Mouse (Mus musculus) neural tube, embryonic 13.5 days (tissue): ENCODE results near the gene Sfmbt2. TPM values are rescaled to one million over a fixed set of nuclear protein-coding genes. Genes with fewer than 3 reads are reported as not detected.
A peak's percentile ranks its signal among the peaks of the same experiment; 100 is the strongest.

Experiments used
- ATAC-seq: fragments of 200-750 bp; cut with Nextera tagmentation; 2 replicates; pipeline ENCODE4 v1.8.0; 2017; ENCODE audit warnings: low read depth, mild to moderate bottlenecking, moderate TSS enrichment, moderate library complexity
- H3K27ac ChIP-seq: fragments of 300-500 bp; sonication (generic); replicated peaks from 2 replicates; pipeline ENCODE4 v1.5.1; 2015; ENCODE audit warnings: moderate library complexity, mild to moderate bottlenecking, inconsistent platforms
- H3K27me3 ChIP-seq: fragments of 300-500 bp; sonication (generic); 2 replicates; pipeline ENCODE4 v1.6.1; 2015; ENCODE audit warnings: mild to moderate bottlenecking, inconsistent platforms
- H3K36me3 ChIP-seq: fragments of 300-500 bp; sonication (generic); 2 replicates; pipeline ENCODE4 v1.6.1; 2015; ENCODE audit warnings: mild to moderate bottlenecking, inconsistent platforms
- H3K4me1 ChIP-seq: fragments of 300-500 bp; sonication (generic); replicated peaks from 2 replicates; pipeline ENCODE4 v1.6.1; 2015; ENCODE audit warnings: inconsistent platforms
- H3K4me2 ChIP-seq: fragments of 300-500 bp; sonication (generic); 2 replicates; pipeline ENCODE4 v1.6.1; 2015; ENCODE audit warnings: inconsistent platforms, mild to moderate bottlenecking, moderate library complexity
- H3K4me3 ChIP-seq: fragments of 300-500 bp; sonication (generic); 2 replicates; pipeline ENCODE4 v1.5.1; 2015; ENCODE audit warnings: mild to moderate bottlenecking, inconsistent platforms
- H3K9ac ChIP-seq: fragments of 300-500 bp; sonication (generic); 2 replicates; pipeline ENCODE4 v1.6.1; 2015; ENCODE audit warnings: moderate library complexity, mild to moderate bottlenecking, inconsistent platforms
- H3K9me3 ChIP-seq: fragments of 300-500 bp; sonication (generic); 2 replicates; pipeline ENCODE4 v1.6.1; 2016; ENCODE audit warnings: inconsistent platforms
- WGBS: fragments of 180-500 bp; shearing (Covaris S2); methylation state at CpG from one replicate; pipeline ENCODE4 v1.1.7; 2015; 5-methylcytosine and 5-hydroxymethylcytosine counted together
- polyA plus RNA-seq: library from polyadenylated mRNA; unstranded; fragments of >200 nt; fragmentation: Nextera tagmentation; extraction: Ambion mirVana; gene quantifications from 2 replicates; pipeline ENCODE4 v1.2.1, GENCODE M21; 2015

Sfmbt2 gene
- polyA plus RNA-seq, 1 experiment from 2014 or later, result 3.3 TPM

DNA sequence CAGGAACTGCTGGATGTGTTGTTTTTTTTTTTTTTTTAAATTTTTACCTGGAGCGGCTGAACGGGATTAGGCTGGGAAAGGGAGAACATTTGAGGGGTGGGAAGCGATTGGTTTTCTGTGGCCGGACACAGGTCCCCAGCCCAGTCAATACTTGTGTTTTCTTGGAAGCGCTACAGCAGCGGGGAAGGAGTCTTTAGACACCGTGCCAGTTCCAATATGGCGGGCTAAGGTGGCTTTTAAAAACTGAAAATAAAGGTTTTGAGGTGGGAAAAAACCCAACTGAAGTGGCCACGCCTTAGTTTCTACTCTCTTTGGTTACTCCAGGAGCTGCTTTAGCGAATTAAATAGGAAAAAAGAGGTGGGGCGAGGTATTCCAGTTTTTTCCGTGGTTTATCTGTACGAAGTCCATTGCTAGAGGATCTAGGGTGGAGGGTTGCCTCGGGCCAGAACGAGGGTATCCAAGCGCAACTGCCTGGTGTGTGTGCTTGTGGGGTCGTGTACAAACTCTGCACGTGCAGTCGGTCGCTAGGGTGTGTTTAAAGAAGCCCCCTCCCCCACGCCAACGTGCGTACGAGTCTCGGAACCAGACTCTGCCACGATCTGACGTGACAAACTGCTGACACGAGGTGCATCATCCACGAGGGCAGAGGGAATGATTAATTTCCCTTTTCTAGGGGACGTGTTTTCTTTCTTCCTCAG lies 3.3 kb downstream of the Sfmbt2 start:
- Histone ChIP-seq H3K4me1 (peaks cover 31% of the 10 kb centered on the region), H3K27me3 (peaks cover 71% of the 10 kb centered on the region), H3K27ac (no peak overlapping the region), H3K9ac (peak overlapping the region; percentile 74), H3K9me3 (no peaks in the 10 kb centered on the region), H3K36me3 (no peaks in the 10 kb centered on the region), H3K4me2 (peak overlapping the region; percentile 75), H3K4me3 (peak overlapping the region; percentile 58)
- peak; percentile 19; the same call in 1 of the 2 replicates for ATAC-seq
- under 1% methylated on average over 30 of the region's 30 CpGs for WGBS

GRCm38 (mm10) chr2:10374207-10375023 lies 4.1 kb downstream of the Sfmbt2 start:
- ATAC-seq, result peak; percentile 86
- Histone ChIP-seq H3K36me3 (no peaks in the 10 kb centered on the region), H3K27me3 (peaks cover 65% of the 10 kb centered on the region), H3K4me1 (peaks cover 31% of the 10 kb centered on the region), H3K4me2 (peak overlapping the region; percentile 75), H3K9ac (peak overlapping the region; percentile 74), H3K27ac (no peak overlapping the region), H3K4me3 (peak overlapping the region; percentile 58), H3K9me3 (no peaks in the 10 kb centered on the region)
- WGBS, result under 1% methylated on average over 34 of the region's 34 CpGs

- H3K27ac ChIP-seq, result no peak overlapping the region
- H3K36me3 ChIP-seq, result no peaks in the 10 kb centered on the region
- no peaks in the 10 kb centered on the region for H3K9me3 ChIP-seq
- WGBS, result 0% methylated on average over 22 of the region's 22 CpGs
- H3K4me2 ChIP-seq, result peak overlapping the region; percentile 75
- ATAC-seq, result peak; percentile 56
- peak overlapping the region; percentile 58 for H3K4me3 ChIP-seq
- peak overlapping the region; percentile 65 for H3K9ac ChIP-seq
- peaks cover 60% of the 10 kb centered on the region for H3K27me3 ChIP-seq
- H3K4me1 ChIP-seq, result peaks cover 31% of the 10 kb centered on the region
Observed at GRCm38 (mm10) chr2:10375024-10375372, 4.7 kb downstream of the Sfmbt2 start.

DNA sequence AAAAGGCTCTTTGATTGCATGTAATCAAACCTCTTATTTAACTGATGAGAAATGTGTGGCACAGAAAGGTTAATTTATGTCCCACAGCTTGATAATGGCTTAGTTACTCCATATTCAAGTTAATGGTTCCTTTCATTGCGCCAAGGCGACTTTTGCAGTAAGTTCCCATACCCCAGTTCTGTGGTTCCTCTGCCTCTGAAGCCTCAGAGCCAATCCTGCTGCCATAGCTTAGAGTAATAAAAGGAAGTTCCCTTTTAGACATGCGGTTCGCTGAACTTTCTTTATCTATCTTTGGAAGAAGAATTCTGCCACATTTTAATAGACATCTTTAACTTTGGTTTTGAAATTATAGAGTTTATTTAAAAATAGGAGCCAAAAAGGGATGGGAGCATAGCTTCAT lies 19.7 kb downstream of the Sfmbt2 start:
- no peak for ATAC-seq
- no peak overlapping the region for H3K4me2 ChIP-seq
- H3K9ac ChIP-seq, result no peak overlapping the region
- H3K9me3 ChIP-seq, result no peaks in the 10 kb centered on the region
- 48% methylated on average over 4 of the region's 4 CpGs for WGBS
- no peak overlapping the region for H3K27ac ChIP-seq
- no peaks in the 10 kb centered on the region; the same call in 1 of the 2 replicates for H3K27me3 ChIP-seq
- no peak overlapping the region for H3K4me3 ChIP-seq
- H3K36me3 ChIP-seq, result no peaks in the 10 kb centered on the region
- H3K4me1 ChIP-seq, result 0 out of 2 replicates have a peak, but pooled peaks cover 5% of the 10 kb centered on the region

- no peaks in the 10 kb centered on the region for H3K9me3 ChIP-seq
- no peak overlapping the region for H3K4me3 ChIP-seq
- no peak overlapping the region for H3K27ac ChIP-seq
- no peak for ATAC-seq
- H3K9ac ChIP-seq, result no peak overlapping the region
- H3K4me2 ChIP-seq, result no peak overlapping the region
- H3K36me3 ChIP-seq, result no peaks in the 10 kb centered on the region
- H3K27me3 ChIP-seq, result no peaks in the 10 kb centered on the region; the same call in 1 of the 2 replicates
- 0 out of 2 replicates have a peak, but pooled peaks cover 5% of the 10 kb centered on the region for H3K4me1 ChIP-seq
- WGBS, result 12% methylated on average over 7 of the region's 7 CpGs
Observed at GRCm38 (mm10) chr2:10390791-10391190, 20.5 kb downstream of the Sfmbt2 start.

DNA sequence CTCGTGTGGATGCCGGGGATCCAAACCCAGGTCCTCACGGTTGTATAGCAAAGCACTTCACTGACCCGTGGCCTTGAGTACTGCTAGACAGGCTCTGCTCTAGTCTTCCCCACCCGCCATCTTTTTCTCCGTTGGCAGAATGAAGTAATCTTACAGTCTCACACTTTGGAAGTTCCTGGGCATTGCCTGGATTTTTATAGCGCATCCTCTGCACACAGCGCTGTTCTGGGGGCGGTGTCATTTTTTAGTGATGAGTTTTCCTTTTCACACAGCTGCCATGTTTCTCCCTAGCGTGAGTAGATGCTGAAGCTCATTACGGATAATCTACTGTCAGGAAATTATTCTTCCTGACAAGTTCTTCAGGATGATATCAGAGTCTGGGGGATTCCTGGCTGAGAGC lies 24.8 kb downstream of the Sfmbt2 start:
- H3K4me2 ChIP-seq, result no peak overlapping the region
- no peak overlapping the region for H3K9ac ChIP-seq
- no peaks in the 10 kb centered on the region for H3K36me3 ChIP-seq
- no peaks in the 10 kb centered on the region for H3K9me3 ChIP-seq
- H3K27ac ChIP-seq, result no peak overlapping the region
- H3K4me3 ChIP-seq, result no peak overlapping the region
- 91% methylated on average over 11 of the region's 11 CpGs for WGBS
- 0 out of 2 replicates have a peak, but pooled peaks cover 5% of the 10 kb centered on the region for H3K4me1 ChIP-seq
- no peaks in the 10 kb centered on the region; the same call in 1 of the 2 replicates for H3K27me3 ChIP-seq
- no peak; the same call in 1 of the 2 replicates for ATAC-seq

DNA sequence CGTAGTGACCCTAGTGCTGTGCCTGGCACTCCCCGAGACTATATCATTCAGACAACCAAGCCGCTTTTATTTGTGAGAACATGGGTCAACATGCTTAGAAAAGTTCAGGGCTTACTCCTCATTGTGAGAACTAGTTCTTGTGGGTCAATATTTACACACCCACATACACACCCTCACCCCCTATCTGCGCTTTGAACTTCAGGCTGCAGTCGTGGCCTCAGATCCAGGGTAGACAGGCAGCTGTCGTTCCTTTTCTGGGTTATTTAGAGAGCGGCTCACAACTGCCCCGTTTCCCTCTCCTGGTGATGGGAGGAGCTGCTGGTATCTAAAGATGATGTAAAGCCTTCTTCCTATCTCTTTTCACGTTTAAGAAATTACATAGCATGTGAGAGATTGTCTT lies 27.5 kb downstream of the Sfmbt2 start:
- H3K4me1 ChIP-seq, result no peaks in the 10 kb centered on the region
- H3K9me3 ChIP-seq, result no peaks in the 10 kb centered on the region
- H3K36me3 ChIP-seq, result no peaks in the 10 kb centered on the region
- H3K9ac ChIP-seq, result no peak overlapping the region
- H3K27me3 ChIP-seq, result no peaks in the 10 kb centered on the region
- ATAC-seq, result no peak
- no peak overlapping the region for H3K27ac ChIP-seq
- WGBS, result 75% methylated on average over 9 of the region's 9 CpGs
- H3K4me3 ChIP-seq, result no peak overlapping the region
- no peak overlapping the region for H3K4me2 ChIP-seq

DNA sequence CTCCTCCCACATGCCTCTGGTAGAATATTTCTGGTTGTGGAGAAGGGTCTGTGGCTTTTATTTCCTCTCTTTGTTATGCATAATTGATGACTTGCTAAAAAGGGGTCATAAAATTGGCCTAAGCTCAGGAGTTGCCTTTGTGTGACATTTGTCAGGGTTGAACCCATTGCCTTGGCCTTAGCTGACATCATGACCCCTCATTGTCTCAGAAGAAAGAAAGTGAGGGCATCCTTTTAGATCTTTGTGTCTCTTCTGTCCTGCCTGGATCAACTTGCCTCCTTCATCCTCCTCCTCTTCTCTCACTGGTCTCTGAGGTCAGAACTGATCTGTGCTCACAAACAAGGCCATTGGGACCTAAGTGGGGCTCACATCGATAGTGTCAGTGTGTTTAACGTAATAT lies 35.8 kb downstream of the Sfmbt2 start:
- 8% methylated on average over 2 of the region's 2 CpGs for WGBS
- Histone ChIP-seq H3K4me3 (no peak overlapping the region), H3K27me3 (no peaks in the 10 kb centered on the region), H3K36me3 (no peaks in the 10 kb centered on the region), H3K27ac (no peak overlapping the region), H3K9me3 (no peaks in the 10 kb centered on the region), H3K9ac (no peak overlapping the region), H3K4me1 (peaks cover 13% of the 10 kb centered on the region), H3K4me2 (no peak overlapping the region)
- no peak for ATAC-seq

- Histone ChIP-seq H3K27ac (no peak overlapping the region), H3K27me3 (no peaks in the 10 kb centered on the region), H3K4me3 (no peak overlapping the region), H3K36me3 (no peaks in the 10 kb centered on the region), H3K9me3 (no peaks in the 10 kb centered on the region), H3K4me2 (no peak overlapping the region), H3K9ac (no peak overlapping the region), H3K4me1 (peaks cover 13% of the 10 kb centered on the region)
- WGBS, result 58% methylated on average over 13 of the region's 13 CpGs
- ATAC-seq, result peak; percentile 44; the same call in 1 of the 2 replicates
Observed at GRCm38 (mm10) chr2:10409422-10409821, 39.1 kb downstream of the Sfmbt2 start.

GRCm38 (mm10) chr2:10410069-10410468 lies 39.8 kb downstream of the Sfmbt2 start:
- no peak for ATAC-seq
- Histone ChIP-seq H3K36me3 (no peaks in the 10 kb centered on the region), H3K27ac (no peak overlapping the region), H3K4me2 (no peak overlapping the region), H3K27me3 (no peaks in the 10 kb centered on the region), H3K9ac (no peak overlapping the region), H3K9me3 (no peaks in the 10 kb centered on the region), H3K4me3 (no peak overlapping the region), H3K4me1 (peaks cover 13% of the 10 kb centered on the region)
- 82% methylated on average over 5 of the region's 5 CpGs for WGBS

GRCm38 (mm10) chr2:10420944-10421420 lies 50.7 kb downstream of the Sfmbt2 start:
- Histone ChIP-seq H3K27ac (no peak overlapping the region), H3K4me2 (no peak overlapping the region), H3K27me3 (no peaks in the 10 kb centered on the region), H3K36me3 (no peaks in the 10 kb centered on the region), H3K9ac (no peak overlapping the region), H3K9me3 (no peaks in the 10 kb centered on the region), H3K4me1 (no peaks in the 10 kb centered on the region), H3K4me3 (no peak overlapping the region)
- WGBS, result 48% methylated on average over 6 of the region's 6 CpGs
- no peak for ATAC-seq

GRCm38 (mm10) chr2:10437290-10437689 lies 67.0 kb downstream of the Sfmbt2 start:
- ATAC-seq, result no peak
- WGBS, result 21% methylated on average over 9 of the region's 9 CpGs
- H3K4me1 ChIP-seq, result peaks cover 6% of the 10 kb centered on the region

More at GRCm38 (mm10) chr2:10437290-10437689, 67.0 kb downstream of the Sfmbt2 start:
- Histone ChIP-seq H3K36me3 (no peaks in the 10 kb centered on the region), H3K9ac (no peak overlapping the region), H3K27ac (no peak overlapping the region), H3K4me3 (no peak overlapping the region), H3K27me3 (no peaks in the 10 kb centered on the region), H3K4me2 (peak overlapping the region; percentile 14; the same call in 1 of the 2 replicates), H3K9me3 (no peaks in the 10 kb centered on the region)
